Mouse (Mus musculus): ENCODE results near the gene Cd274.

- TF ChIP-seq USF2 (conservative IDR thresholded peaks at IDR 0.05; ENCODE audit: low read depth, low read length) (no peak), POLR2A (IDR thresholded peaks at IDR 0.05; ENCODE audit: low read depth, low read length) (peak; percentile 45; the same call in 1 of the 2 replicates), CTCF (conservative IDR thresholded peaks at IDR 0.05 in 1 of 2, IDR thresholded peaks at IDR 0.05 in 1 of 2; ENCODE audit: low read depth in 2 of 2, low read length in 2 of 2) (no peak), EP300 (IDR thresholded peaks at IDR 0.05; ENCODE audit: low read length) (no peak), ZMIZ1 (IDR thresholded peaks at IDR 0.05; ENCODE audit: low read depth, low read length) (no peak), USF1 (IDR thresholded peaks at IDR 0.05; ENCODE audit: low read depth, low read length) (no peak), JUND (conservative IDR thresholded peaks at IDR 0.05; ENCODE audit: low read depth, low read length) (no peak), MYC (IDR thresholded peaks at IDR 0.05; ENCODE audit: low read depth, low read length) (no peak), CHD1 (IDR thresholded peaks at IDR 0.05; ENCODE audit: low read depth, low read length) (no peak), BHLHE40 (IDR thresholded peaks at IDR 0.05; ENCODE audit: low read depth, low read length) (peak; percentile 96), TBP (conservative IDR thresholded peaks at IDR 0.05; ENCODE audit: low read depth, low read length) (no peak)
These were observed 5.7 kb upstream of the Cd274 start for GRCm38 (mm10) chr19:29361468-29362130.
